Comparison of ENCODE assay signal across 9 mouse cellular contexts in genomic region chr11:4093459-4094377, GRCm38 (mm10). TPM values are rescaled to one million over a fixed set of nuclear protein-coding genes. Genes with fewer than 3 reads are reported as not detected.
A peak's percentile ranks its signal among the peaks of the same experiment; 100 is the strongest.
DNase-seq lines count a peak whose midpoint lies in the region; ATAC-seq lines count a peak whose summit lies in the region.
"Had no signal": no experiment of that assay in that cellular context is flagged by ENCODE, and none has a peak within 500 bp of the region (broad histone marks: within the 10 kb centered on the region; RNA-seq: fewer than 3 reads in every experiment).

No protein-coding gene starts in this region.

- H3K4me2 ChIP-seq in kidney, embryonic 15.5 days: peak overlapping the region; percentile 78
- H3K4me2 ChIP-seq in embryonic facial prominence, embryonic 13.5 days: peak overlapping the region; percentile 88
- peak overlapping the region; percentile 77 for H3K4me2 ChIP-seq in midbrain, embryonic 14.5 days (ENCODE audit: low read length)

- peaks cover 16% of the 10 kb centered on the region for H3K36me3 ChIP-seq in kidney, embryonic 15.5 days
- H3K36me3 ChIP-seq in embryonic facial prominence, embryonic 13.5 days: peaks cover 15% of the 10 kb centered on the region; the same call in 1 of the 2 replicates
- H3K36me3 ChIP-seq in midbrain, embryonic 14.5 days (ENCODE audit: control insufficient read depth, insufficient read depth, low read length): peaks cover 4% of the 10 kb centered on the region; the same call in 1 of the 2 replicates

- H3K9me3 ChIP-seq in kidney, embryonic 15.5 days (replicated peaks): no peaks in the 10 kb centered on the region
- H3K9me3 ChIP-seq in embryonic facial prominence, embryonic 13.5 days: no peaks in the 10 kb centered on the region
- H3K9me3 ChIP-seq in midbrain, embryonic 14.5 days (ENCODE audit: control insufficient read depth, low read length): no peaks in the 10 kb centered on the region

- no peak for ATAC-seq in kidney, embryonic 15.5 days (replicated peaks; ENCODE audit: low FRiP score)
- ATAC-seq in embryonic facial prominence, embryonic 13.5 days (ENCODE audit: insufficient number of reproducible peaks, insufficient read depth, low FRiP score, low TSS enrichment, low read depth): no peak
- ATAC-seq in midbrain, embryonic 14.5 days (ENCODE audit: low FRiP score, low TSS enrichment): no peak

- 84% methylated on average over 18 of the region's 18 CpGs for WGBS in kidney, embryonic 15.5 days
- 86% methylated on average over 18 of the region's 18 CpGs for WGBS in embryonic facial prominence, embryonic 13.5 days
- WGBS in midbrain, embryonic 14.5 days: 87% methylated on average over 18 of the region's 18 CpGs

- H3K4me1 ChIP-seq in kidney, embryonic 15.5 days: peaks cover 39% of the 10 kb centered on the region
- peaks cover 25% of the 10 kb centered on the region for H3K4me1 ChIP-seq in embryonic facial prominence, embryonic 13.5 days
- peaks cover 18% of the 10 kb centered on the region for H3K4me1 ChIP-seq in midbrain, embryonic 14.5 days (ENCODE audit: control insufficient read depth, insufficient read depth, low read length)

- H3K27me3 ChIP-seq in kidney, embryonic 15.5 days: no peaks in the 10 kb centered on the region
- no peaks in the 10 kb centered on the region for H3K27me3 ChIP-seq in embryonic facial prominence, embryonic 13.5 days
- H3K27me3 ChIP-seq in midbrain, embryonic 14.5 days (ENCODE audit: control insufficient read depth, insufficient read depth, low read length): no peaks in the 10 kb centered on the region

- DNase-seq in kidney, postnatal 36 days: no peak
- peak; percentile 68 for DNase-seq in ZHBTc4 (ENCODE audit: low read depth, low spot score)
- no peak for DNase-seq in midbrain, embryonic 14.5 days
- DNase-seq in right cerebral cortex, adult 18-20 months: no peak
- no peak for DNase-seq in layer of hippocampus, postnatal 10 days (ENCODE audit: low spot score in 2 of 2)

- H3K9ac ChIP-seq in kidney, embryonic 15.5 days: no peak overlapping the region
- H3K9ac ChIP-seq in embryonic facial prominence, embryonic 13.5 days: no peak overlapping the region
- no peak overlapping the region for H3K9ac ChIP-seq in midbrain, embryonic 14.5 days (replicated peaks; ENCODE audit: low read length)

- H3K27ac ChIP-seq in kidney, embryonic 15.5 days: no peak overlapping the region
- no peak overlapping the region for H3K27ac ChIP-seq in embryonic facial prominence, embryonic 13.5 days
- H3K27ac ChIP-seq in midbrain, embryonic 14.5 days (replicated peaks; ENCODE audit: low read depth, low read length): no peak overlapping the region

- H3K4me3 ChIP-seq in kidney, embryonic 15.5 days (replicated peaks): peak overlapping the region; percentile 65
- peak overlapping the region; percentile 56; the same call in 1 of the 2 replicates for H3K4me3 ChIP-seq in embryonic facial prominence, embryonic 13.5 days
- no peak overlapping the region for H3K4me3 ChIP-seq in midbrain, embryonic 14.5 days (replicated peaks; ENCODE audit: low read depth, low read length)

RNA-seq across cellular contexts. Expression of gene Mtfp1, which starts 1.5 kb away (rescaled TPM):
- polyA plus RNA-seq in kidney, embryonic 15.5 days (2015; fragmentation: Nextera tagmentation; extraction: Ambion mirVana): 15.9 and 16.0 TPM in 2 replicates
- 6.7 and 7.7 TPM in 2 replicates for polyA plus RNA-seq in embryonic facial prominence, embryonic 13.5 days (2015; fragmentation: Nextera tagmentation; extraction: Ambion mirVana)
- 7.6 and 9.1 TPM in 2 replicates for polyA plus RNA-seq in midbrain, embryonic 14.5 days (2014; fragmentation: Nextera tagmentation; extraction: Ambion mirVana)
- total RNA-seq in layer of hippocampus, postnatal 10 days (2021): 10 to 100 TPM; 62.5 to 66.0 TPM

RNA-seq across cellular contexts. Expression of gene Sec14l3, which starts 29.1 kb away (rescaled TPM):
- not detected in 2 replicates for polyA plus RNA-seq in kidney, embryonic 15.5 days (2015; fragmentation: Nextera tagmentation; extraction: Ambion mirVana)
- polyA plus RNA-seq in embryonic facial prominence, embryonic 13.5 days (2015; fragmentation: Nextera tagmentation; extraction: Ambion mirVana): not detected in 2 replicates
- 0.38 and 0.77 TPM in 2 replicates for polyA plus RNA-seq in midbrain, embryonic 14.5 days (2014; fragmentation: Nextera tagmentation; extraction: Ambion mirVana)
- 1 to 10 TPM; 3.7 to 4.5 TPM for total RNA-seq in layer of hippocampus, postnatal 10 days (2021)
- total RNA-seq: adrenal gland, adult 2 months had no signal
- polyA plus RNA-seq: adrenal gland, adult 2 months; neural tube, embryonic 11.5 days had no signal

RNA-seq across cellular contexts. Expression of gene Sec14l2, which starts 29.5 kb away (rescaled TPM):
- 1.3 and 2.2 TPM in 2 replicates for polyA plus RNA-seq in kidney, embryonic 15.5 days (2015; fragmentation: Nextera tagmentation; extraction: Ambion mirVana)
- 2.0 and 3.8 TPM in 2 replicates for polyA plus RNA-seq in embryonic facial prominence, embryonic 13.5 days (2015; fragmentation: Nextera tagmentation; extraction: Ambion mirVana)
- 2.0 and 3.3 TPM in 2 replicates for polyA plus RNA-seq in midbrain, embryonic 14.5 days (2014; fragmentation: Nextera tagmentation; extraction: Ambion mirVana)
- 10 to 100 TPM; 24.3 to 26.8 TPM for total RNA-seq in layer of hippocampus, postnatal 10 days (2021)

RNA-seq across cellular contexts. Expression of gene Rnf215, which starts 41.3 kb away (rescaled TPM):
- polyA plus RNA-seq in kidney, embryonic 15.5 days (2015; fragmentation: Nextera tagmentation; extraction: Ambion mirVana): 27.4 and 28.2 TPM in 2 replicates
- 37.4 and 39.4 TPM in 2 replicates for polyA plus RNA-seq in embryonic facial prominence, embryonic 13.5 days (2015; fragmentation: Nextera tagmentation; extraction: Ambion mirVana)
- 52.7 and 52.9 TPM in 2 replicates for polyA plus RNA-seq in midbrain, embryonic 14.5 days (2014; fragmentation: Nextera tagmentation; extraction: Ambion mirVana)
- 10 to 100 TPM; 47.7 to 49.4 TPM for total RNA-seq in layer of hippocampus, postnatal 10 days (2021)
